Mouse (Mus musculus): ENCODE data around the gene Rpa3.

Rpa3 gene

GRCm38 (mm10) chr6:8209866-8210186 lies 49.1 kb downstream of the Rpa3 start:
- no peak for ATAC-seq (ENCODE audit: insufficient number of reproducible peaks, low FRiP score, low TSS enrichment)

DNA sequence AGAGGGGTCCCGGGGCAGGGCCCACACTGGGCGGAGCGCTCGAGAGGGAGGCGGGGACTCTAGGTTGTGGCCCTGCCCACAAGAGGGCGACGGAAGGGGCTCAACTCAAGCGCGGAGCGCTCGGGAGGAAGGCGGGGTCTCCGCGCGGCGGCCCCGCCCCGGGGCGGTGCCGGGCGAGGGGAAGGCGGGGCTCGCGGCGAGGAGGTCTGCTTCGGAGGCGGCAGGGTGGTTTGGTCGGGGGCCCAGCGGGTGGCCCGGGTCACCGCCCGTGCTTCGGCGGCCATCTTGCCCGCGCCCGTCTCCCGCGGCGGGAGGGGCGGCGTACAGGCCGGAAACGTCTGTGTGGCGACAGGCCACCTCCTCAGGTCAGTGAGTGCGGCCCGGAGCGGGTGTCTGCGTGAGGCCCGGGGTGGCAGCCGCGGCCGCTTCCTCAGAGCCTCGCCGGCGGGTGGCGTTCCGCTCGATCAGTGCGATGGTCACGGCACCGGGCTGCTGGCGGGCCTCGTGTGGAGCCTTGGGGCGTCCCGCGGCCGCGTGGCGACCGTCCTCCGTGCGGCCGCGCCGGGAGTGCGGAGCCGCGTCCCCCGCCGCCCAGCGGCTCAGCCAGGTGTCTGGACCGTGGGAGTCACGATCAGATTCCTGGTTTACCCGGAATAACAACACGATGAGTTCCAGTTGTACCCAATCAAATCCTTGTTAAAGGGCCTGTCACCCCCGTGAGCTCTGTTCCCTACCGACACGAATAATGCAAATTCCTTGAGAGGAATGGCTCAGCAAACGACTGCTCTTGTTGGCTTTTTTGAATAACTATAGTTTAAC lies 49.7 kb downstream of the Rpa3 start, which contains the start of gene Mios:
Gene Mios (plus strand): TSS at position 176 of the 819 bp plus-strand sequence.
- peak; percentile 92 for ATAC-seq (ENCODE audit: insufficient number of reproducible peaks, low FRiP score, low TSS enrichment)

All from cerebellum, adult (tissue).